Mouse (Mus musculus): Measurements from ENCODE around the gene Cebpe. TPM values are rescaled to one million over a fixed set of nuclear protein-coding genes. Genes with fewer than 3 reads are reported as not detected.

Cebpe gene
- total and polyA plus RNA-seq, 2 experiments: 7.9 to 12.4 TPM

GRCm38 (mm10) chr14:54720041-54720440, 8.1 kb upstream of the Cebpe start:
- H3K27me3 ChIP-seq (ENCODE audit: control insufficient read depth, insufficient read depth, low read length): no peaks in the 10 kb centered on the region
- no peaks in the 10 kb centered on the region for H3K79me2 ChIP-seq (ENCODE audit: control insufficient read depth, insufficient read depth, low read length)
- peak; percentile 98 for DNase-seq (ENCODE audit: extremely low read depth, low read depth, low spot score)
- TF ChIP-seq POLR2A (IDR thresholded peaks at IDR 0.05; ENCODE audit: extremely low read depth, insufficient read depth, low read length) (no peak), CTCF (IDR thresholded peaks at IDR 0.05; ENCODE audit: low read depth, low read length) (no peak)
- H3K9ac ChIP-seq (ENCODE audit: low read depth, low read length): no peak overlapping the region
- WGBS: 30% methylated on average over 11 of the region's 11 CpGs
- no peaks in the 10 kb centered on the region for H3K36me3 ChIP-seq (ENCODE audit: control insufficient read depth, insufficient read depth, low read length)
- H3K4me1 ChIP-seq (ENCODE audit: control insufficient read depth, insufficient read depth, low read length): peaks cover 7% of the 10 kb centered on the region; the same call in 1 of the 2 replicates
- H3K4me3 ChIP-seq (ENCODE audit: insufficient read depth, low read depth, low read length): no peak overlapping the region; the same call in 1 of the 2 replicates
- peak overlapping the region; percentile 47; the same call in 1 of the 2 replicates for H3K27ac ChIP-seq (replicated peaks; ENCODE audit: insufficient read depth, low read depth, low read length)

- Histone ChIP-seq H3K9ac (ENCODE audit: low read depth, low read length) (no peak overlapping the region), H3K36me3 (ENCODE audit: control insufficient read depth, insufficient read depth, low read length) (no peaks in the 10 kb centered on the region), H3K4me3 (ENCODE audit: insufficient read depth, low read depth, low read length) (no peak overlapping the region), H3K27me3 (ENCODE audit: control insufficient read depth, insufficient read depth, low read length) (no peaks in the 10 kb centered on the region), H3K27ac (replicated peaks; ENCODE audit: insufficient read depth, low read depth, low read length) (no peak overlapping the region), H3K4me1 (ENCODE audit: control insufficient read depth, insufficient read depth, low read length) (peaks cover 5% of the 10 kb centered on the region; the same call in 1 of the 2 replicates), H3K79me2 (ENCODE audit: control insufficient read depth, insufficient read depth, low read length) (no peaks in the 10 kb centered on the region)
- no peak for TF ChIP-seq CTCF (IDR thresholded peaks at IDR 0.05; ENCODE audit: low read depth, low read length)
- no peak for DNase-seq (ENCODE audit: extremely low read depth, low read depth, low spot score)
- 82% methylated on average over 1 of the region's 1 CpGs for WGBS
These were observed 3.4 kb upstream of the Cebpe start for GRCm38 (mm10) chr14:54715402-54715801.

GRCm38 (mm10) chr14:54714617-54715081, 2.7 kb upstream of the Cebpe start:
- Histone ChIP-seq H3K79me2 (ENCODE audit: control insufficient read depth, insufficient read depth, low read length) (no peaks in the 10 kb centered on the region), H3K4me1 (ENCODE audit: control insufficient read depth, insufficient read depth, low read length) (peaks cover 3% of the 10 kb centered on the region; the same call in 1 of the 2 replicates), H3K27me3 (ENCODE audit: control insufficient read depth, insufficient read depth, low read length) (no peaks in the 10 kb centered on the region), H3K36me3 (ENCODE audit: control insufficient read depth, insufficient read depth, low read length) (no peaks in the 10 kb centered on the region), H3K9ac (ENCODE audit: low read depth, low read length) (no peak overlapping the region), H3K4me3 (ENCODE audit: insufficient read depth, low read depth, low read length) (no peak overlapping the region), H3K27ac (replicated peaks; ENCODE audit: insufficient read depth, low read depth, low read length) (no peak overlapping the region)
- 7% methylated on average over 15 of the region's 15 CpGs for WGBS
- no peak for TF ChIP-seq POLR2A (IDR thresholded peaks at IDR 0.05; ENCODE audit: extremely low read depth, insufficient read depth, low read length)
- TF ChIP-seq CTCF (IDR thresholded peaks at IDR 0.05; ENCODE audit: low read depth, low read length): no peak
- no peak for DNase-seq (ENCODE audit: extremely low read depth, low read depth, low spot score)

- Histone ChIP-seq H3K9ac (ENCODE audit: low read depth, low read length) (peak overlapping the region; percentile 51; the same call in 1 of the 2 replicates), H3K27me3 (ENCODE audit: control insufficient read depth, insufficient read depth, low read length) (no peaks in the 10 kb centered on the region), H3K4me3 (ENCODE audit: insufficient read depth, low read depth, low read length) (peak overlapping the region; percentile 25; the same call in 1 of the 2 replicates), H3K36me3 (ENCODE audit: control insufficient read depth, insufficient read depth, low read length) (no peaks in the 10 kb centered on the region), H3K27ac (replicated peaks; ENCODE audit: insufficient read depth, low read depth, low read length) (no peak overlapping the region), H3K4me1 (ENCODE audit: control insufficient read depth, insufficient read depth, low read length) (peaks cover 3% of the 10 kb centered on the region; the same call in 1 of the 2 replicates), H3K79me2 (ENCODE audit: control insufficient read depth, insufficient read depth, low read length) (no peaks in the 10 kb centered on the region)
- DNase-seq (ENCODE audit: extremely low read depth, low read depth, low spot score): peak; percentile 60
- WGBS: under 1% methylated on average over 13 of the region's 13 CpGs
- TF ChIP-seq POLR2A (IDR thresholded peaks at IDR 0.05; ENCODE audit: extremely low read depth, insufficient read depth, low read length) (no peak), CTCF (IDR thresholded peaks at IDR 0.05; ENCODE audit: low read depth, low read length) (peak; percentile 12; the same call in 1 of the 2 replicates)
These were observed 2.1 kb upstream of the Cebpe start for GRCm38 (mm10) chr14:54714121-54714520.

GRCm38 (mm10) chr14:54712861-54713260, 887 bp upstream of the Cebpe start:
- TF ChIP-seq POLR2A (IDR thresholded peaks at IDR 0.05; ENCODE audit: extremely low read depth, insufficient read depth, low read length) (no peak), CTCF (IDR thresholded peaks at IDR 0.05; ENCODE audit: low read depth, low read length) (no peak)
- H3K36me3 ChIP-seq (ENCODE audit: control insufficient read depth, insufficient read depth, low read length): no peaks in the 10 kb centered on the region
- peaks cover 3% of the 10 kb centered on the region; the same call in 1 of the 2 replicates for H3K4me1 ChIP-seq (ENCODE audit: control insufficient read depth, insufficient read depth, low read length)
- 70% methylated on average over 8 of the region's 8 CpGs for WGBS
- no peaks in the 10 kb centered on the region for H3K27me3 ChIP-seq (ENCODE audit: control insufficient read depth, insufficient read depth, low read length)
- no peak overlapping the region for H3K9ac ChIP-seq (ENCODE audit: low read depth, low read length)
- DNase-seq (ENCODE audit: extremely low read depth, low read depth, low spot score): no peak
- H3K79me2 ChIP-seq (ENCODE audit: control insufficient read depth, insufficient read depth, low read length): no peaks in the 10 kb centered on the region
- H3K4me3 ChIP-seq (ENCODE audit: insufficient read depth, low read depth, low read length): no peak overlapping the region
- peak overlapping the region; percentile 40; the same call in 1 of the 2 replicates for H3K27ac ChIP-seq (replicated peaks; ENCODE audit: insufficient read depth, low read depth, low read length)

- Histone ChIP-seq H3K9ac (ENCODE audit: low read depth, low read length) (no peak overlapping the region), H3K79me2 (ENCODE audit: control insufficient read depth, insufficient read depth, low read length) (no peaks in the 10 kb centered on the region), H3K4me1 (ENCODE audit: control insufficient read depth, insufficient read depth, low read length) (peaks cover 2% of the 10 kb centered on the region; the same call in 1 of the 2 replicates), H3K36me3 (ENCODE audit: control insufficient read depth, insufficient read depth, low read length) (no peaks in the 10 kb centered on the region), H3K27ac (replicated peaks; ENCODE audit: insufficient read depth, low read depth, low read length) (no peak overlapping the region), H3K4me3 (ENCODE audit: insufficient read depth, low read depth, low read length) (no peak overlapping the region), H3K27me3 (ENCODE audit: control insufficient read depth, insufficient read depth, low read length) (no peaks in the 10 kb centered on the region)
- no peak for TF ChIP-seq POLR2A (IDR thresholded peaks at IDR 0.05; ENCODE audit: extremely low read depth, insufficient read depth, low read length)
- TF ChIP-seq CTCF (IDR thresholded peaks at IDR 0.05; ENCODE audit: low read depth, low read length): no peak
- 90% methylated on average over 9 of the region's 9 CpGs for WGBS
- DNase-seq (ENCODE audit: extremely low read depth, low read depth, low spot score): no peak
These were observed 2.9 kb downstream of the Cebpe start for GRCm38 (mm10) chr14:54709054-54709453.
